Mouse (Mus musculus) midbrain, postnatal 0 days (tissue): Measurements from ENCODE around the gene Arhgap32. TPM values are rescaled to one million over a fixed set of nuclear protein-coding genes. Genes with fewer than 3 reads are reported as not detected.

ENCODE experiments used
- ATAC-seq: fragments of 200-750 bp; cut with Nextera tagmentation; 2 replicates; pipeline ENCODE4 v1.8.0; 2017; ENCODE audit warnings: moderate number of reproducible peaks, mild to moderate bottlenecking, moderate TSS enrichment, moderate library complexity; ENCODE audit not compliant: low FRiP score
- DNase-seq: peaks from one replicate; pipeline ENCODE4 v3.0.0-alpha.2; 2015; ENCODE audit warnings: low spot score
- H3K27ac ChIP-seq: fragments of 300-500 bp; sonication (generic); 2 replicates; pipeline ENCODE4 v1.5.1; 2014; ENCODE audit warnings: low read depth, mild to moderate bottlenecking, low read length, mixed read lengths
- H3K27me3 ChIP-seq: fragments of 300-500 bp; sonication (generic); 2 replicates; pipeline ENCODE4 v1.6.1; 2014; ENCODE audit warnings: low read length, control low read depth, mixed read lengths; ENCODE audit not compliant: insufficient read depth
- H3K36me3 ChIP-seq: fragments of 300-500 bp; sonication (generic); 2 replicates; pipeline ENCODE4 v1.6.1; 2014; ENCODE audit warnings: low read length, control low read depth, mixed read lengths; ENCODE audit not compliant: insufficient read depth
- H3K4me1 ChIP-seq: fragments of 300-500 bp; sonication (generic); 2 replicates; pipeline ENCODE4 v1.6.1; 2014; ENCODE audit warnings: mild to moderate bottlenecking, control low read depth, antibody characterized with exemption, low read length, mixed read lengths; ENCODE audit not compliant: insufficient read depth
- H3K4me2 ChIP-seq: fragments of 300-500 bp; sonication (generic); 2 replicates; pipeline ENCODE4 v1.6.1; 2014; ENCODE audit warnings: low read depth, mild to moderate bottlenecking, low read length, mixed read lengths; ENCODE audit not compliant: poor library complexity, severe bottlenecking
- H3K4me3 ChIP-seq: fragments of 300-500 bp; sonication (generic); 2 replicates; pipeline ENCODE4 v1.5.1; 2014; ENCODE audit warnings: low read depth, mild to moderate bottlenecking, low read length, moderate library complexity
- H3K9ac ChIP-seq: fragments of 300-500 bp; sonication (generic); replicated peaks from 2 replicates; pipeline ENCODE4 v1.6.1; 2014; ENCODE audit warnings: mild to moderate bottlenecking, low read length, moderate library complexity, mixed read lengths; ENCODE audit not compliant: poor library complexity, severe bottlenecking
- H3K9me3 ChIP-seq: fragments of 300-500 bp; sonication (generic); 2 replicates; pipeline ENCODE4 v1.6.1; 2016; ENCODE audit warnings: low read length, control low read depth
- CTCF ChIP-seq: IDR thresholded peaks from 2 replicates; pipeline ENCODE4 v1.5.1; 2016; ENCODE audit warnings: antibody characterized with exemption, mild to moderate bottlenecking
- WGBS: fragments of 180-500 bp; shearing (Covaris S2); extraction: QIAGEN DNeasy Blood & Tissue Kit; methylation state at CpG from one replicate; pipeline ENCODE4 v1.1.7; 2014; 5-methylcytosine and 5-hydroxymethylcytosine counted together
- polyA plus RNA-seq: library from polyadenylated mRNA; unstranded; fragments of >200 nt; fragmentation: Nextera tagmentation; extraction: Ambion mirVana; gene quantifications from 2 replicates; pipeline ENCODE4 v1.2.1, GENCODE M21; 2015
- total RNA-seq: library from RNA; depleted of rRNA; stranded (reverse); fragments of >200 nt; gene quantifications from 2 replicates; pipeline ENCODE4 v1.2.3, GENCODE M21; 2014

Arhgap32 gene
- total and polyA plus RNA-seq, 2 experiments from 2014 or later: 8.3 to 48.3 TPM

DNA sequence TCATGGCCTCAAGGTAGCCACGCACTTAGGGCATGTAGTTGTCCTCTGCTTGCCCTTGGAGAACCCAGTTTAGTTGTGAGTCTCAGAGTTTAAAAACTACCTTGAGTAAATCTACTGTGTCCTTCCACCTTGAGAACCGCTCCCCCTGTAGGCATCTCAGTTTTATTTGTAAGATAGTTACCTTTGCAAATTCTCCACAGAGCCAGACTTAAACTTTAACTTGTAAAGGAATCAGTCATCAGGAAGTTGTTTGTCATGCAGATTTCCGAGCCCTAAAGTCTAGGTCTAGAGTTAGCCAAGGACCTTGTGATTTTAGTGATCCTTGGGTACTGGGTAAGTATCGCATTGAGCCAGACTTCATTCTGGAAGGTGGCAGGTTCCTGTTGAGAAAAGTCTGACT is 20.4 kb upstream of the Arhgap32 start:
- Histone ChIP-seq H3K4me3 (no peak overlapping the region), H3K4me2 (no peak overlapping the region), H3K27ac (no peak overlapping the region), H3K9me3 (no peaks in the 10 kb centered on the region), H3K27me3 (no peaks in the 10 kb centered on the region), H3K4me1 (peaks cover 3% of the 10 kb centered on the region; the same call in 1 of the 2 replicates), H3K9ac (no peak overlapping the region), H3K36me3 (no peaks in the 10 kb centered on the region)
- WGBS: 93% methylated on average over 4 of the region's 4 CpGs
- DNase-seq: no peak
- TF ChIP-seq CTCF: no peak
- no peak for ATAC-seq

DNA sequence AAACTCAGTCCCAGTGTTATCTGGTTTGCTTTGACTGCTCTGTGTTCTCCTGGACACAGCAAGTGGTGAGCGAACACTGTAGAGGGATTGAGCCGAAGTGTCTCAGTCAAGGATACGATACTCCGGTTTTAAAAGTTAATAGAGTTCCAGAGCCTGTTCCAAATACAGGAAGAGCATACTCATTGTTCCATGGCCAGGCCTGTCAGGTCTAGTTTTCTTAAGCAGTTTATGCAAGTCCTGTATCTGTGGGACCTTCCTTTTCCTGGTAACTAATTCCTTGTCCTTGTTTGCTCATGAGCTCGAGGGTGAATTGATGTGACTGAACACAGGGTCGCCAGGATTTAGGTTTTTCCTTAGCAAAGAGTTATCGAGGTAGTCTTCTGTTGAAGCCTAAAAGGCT is 19.4 kb upstream of the Arhgap32 start:
- DNase-seq: no peak
- Histone ChIP-seq H3K27ac (no peak overlapping the region), H3K4me2 (no peak overlapping the region), H3K4me3 (no peak overlapping the region), H3K27me3 (no peaks in the 10 kb centered on the region), H3K36me3 (no peaks in the 10 kb centered on the region), H3K9ac (no peak overlapping the region), H3K9me3 (no peaks in the 10 kb centered on the region), H3K4me1 (peaks cover 3% of the 10 kb centered on the region; the same call in 1 of the 2 replicates)
- TF ChIP-seq CTCF: no peak
- no peak for ATAC-seq
- WGBS: 35% methylated on average over 7 of the region's 7 CpGs

DNA sequence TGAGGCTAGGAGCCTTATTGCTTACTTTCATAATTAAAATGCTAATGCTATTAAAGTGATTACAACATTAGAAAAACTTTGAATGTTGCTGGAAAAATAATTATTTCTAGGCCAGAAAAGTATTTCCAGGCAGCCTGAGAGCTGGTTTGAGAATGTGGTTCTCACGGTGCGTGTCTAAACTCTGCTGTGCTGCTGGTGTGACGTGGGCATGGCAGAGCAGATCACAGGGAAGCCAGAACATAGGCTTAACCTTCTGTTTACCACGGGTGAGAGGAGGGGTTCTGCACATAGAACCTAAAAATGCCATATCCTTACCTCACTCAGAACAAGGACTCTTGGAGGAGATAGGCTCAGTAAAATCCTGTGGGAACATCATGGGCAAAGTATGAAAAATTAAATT is 18.8 kb upstream of the Arhgap32 start:
- no peak overlapping the region for H3K4me2 ChIP-seq
- 25% methylated on average over 4 of the region's 4 CpGs for WGBS
- H3K4me1 ChIP-seq: peaks cover 3% of the 10 kb centered on the region; the same call in 1 of the 2 replicates
- H3K27me3 ChIP-seq: no peaks in the 10 kb centered on the region
- H3K4me3 ChIP-seq: no peak overlapping the region
- DNase-seq (no peak), ATAC-seq (no peak)
- no peak overlapping the region for H3K9ac ChIP-seq
- H3K36me3 ChIP-seq: no peaks in the 10 kb centered on the region
- H3K9me3 ChIP-seq: no peaks in the 10 kb centered on the region
- TF ChIP-seq CTCF: no peak
- H3K27ac ChIP-seq: no peak overlapping the region

DNA sequence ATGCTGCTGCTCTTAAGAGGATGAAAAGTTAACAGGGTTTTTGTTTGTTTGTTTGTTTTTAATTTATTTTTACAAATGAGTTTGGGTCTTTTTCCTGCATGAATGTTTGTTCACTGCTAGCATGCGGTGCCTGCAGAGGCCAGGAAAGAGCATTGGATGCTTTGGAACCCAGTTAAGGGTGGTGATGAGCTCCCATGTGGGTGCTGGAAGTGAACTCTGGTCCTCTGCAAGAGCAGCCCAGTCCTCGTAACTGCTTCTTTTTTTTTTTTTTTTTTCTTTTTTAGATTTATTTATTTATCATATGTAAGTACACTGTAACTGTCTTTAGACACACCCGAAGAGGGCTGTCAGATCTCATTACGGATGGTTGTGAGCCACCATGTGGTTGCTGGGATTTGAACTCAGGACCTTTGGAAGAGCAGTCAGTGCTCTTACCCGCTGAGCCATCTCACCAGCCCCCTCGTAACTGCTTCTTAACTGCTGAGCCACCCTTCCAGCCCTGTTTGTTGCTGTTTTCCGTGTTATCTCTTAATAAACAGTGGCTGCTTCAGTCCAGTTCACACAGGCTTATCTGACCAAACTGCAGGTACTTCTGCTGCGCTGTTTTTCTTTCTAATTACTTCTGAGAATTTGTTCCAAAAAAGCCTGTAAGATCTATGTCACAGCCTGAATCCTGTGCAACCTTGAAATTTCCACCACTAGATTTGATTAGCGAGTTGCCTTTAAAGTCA is 17.3 kb upstream of the Arhgap32 start:
- ATAC-seq (no peak), DNase-seq (no peak)
- WGBS: 93% methylated on average over 9 of the region's 9 CpGs

DNA sequence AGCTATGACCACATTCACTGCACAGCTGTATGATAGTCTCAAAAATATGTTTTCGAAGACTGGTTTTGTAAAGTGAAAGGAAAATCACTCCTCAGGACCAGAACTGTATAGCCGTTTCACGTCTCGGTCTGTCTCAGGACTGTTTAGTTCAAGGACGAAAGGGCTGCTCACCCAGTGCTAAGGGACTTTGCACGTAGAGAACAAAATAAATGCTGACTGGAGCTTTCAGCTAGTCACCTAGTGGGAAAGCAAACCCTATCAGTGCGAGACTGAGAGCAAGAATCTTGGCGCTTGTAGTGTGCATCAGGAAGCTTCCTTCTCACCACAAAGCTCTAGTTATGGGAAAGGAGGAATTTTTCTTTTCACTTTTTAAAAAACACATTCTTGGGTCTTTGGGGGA is 15.4 kb upstream of the Arhgap32 start:
- Histone ChIP-seq H3K27me3 (no peaks in the 10 kb centered on the region), H3K9ac (no peak overlapping the region), H3K36me3 (no peaks in the 10 kb centered on the region), H3K27ac (no peak overlapping the region), H3K4me1 (peaks cover 3% of the 10 kb centered on the region; the same call in 1 of the 2 replicates), H3K4me3 (no peak overlapping the region), H3K4me2 (no peak overlapping the region), H3K9me3 (no peaks in the 10 kb centered on the region)
- no peak for TF ChIP-seq CTCF
- 80% methylated on average over 8 of the region's 8 CpGs for WGBS
- no peak for ATAC-seq
- no peak for DNase-seq

More for the DNA sequence above, 17.3 kb upstream of the Arhgap32 start:
- Histone ChIP-seq H3K4me2 (no peak overlapping the region), H3K9ac (no peak overlapping the region), H3K9me3 (no peaks in the 10 kb centered on the region), H3K4me1 (peaks cover 3% of the 10 kb centered on the region; the same call in 1 of the 2 replicates), H3K4me3 (no peak overlapping the region), H3K27ac (no peak overlapping the region), H3K36me3 (no peaks in the 10 kb centered on the region), H3K27me3 (no peaks in the 10 kb centered on the region)
- TF ChIP-seq CTCF: no peak

DNA sequence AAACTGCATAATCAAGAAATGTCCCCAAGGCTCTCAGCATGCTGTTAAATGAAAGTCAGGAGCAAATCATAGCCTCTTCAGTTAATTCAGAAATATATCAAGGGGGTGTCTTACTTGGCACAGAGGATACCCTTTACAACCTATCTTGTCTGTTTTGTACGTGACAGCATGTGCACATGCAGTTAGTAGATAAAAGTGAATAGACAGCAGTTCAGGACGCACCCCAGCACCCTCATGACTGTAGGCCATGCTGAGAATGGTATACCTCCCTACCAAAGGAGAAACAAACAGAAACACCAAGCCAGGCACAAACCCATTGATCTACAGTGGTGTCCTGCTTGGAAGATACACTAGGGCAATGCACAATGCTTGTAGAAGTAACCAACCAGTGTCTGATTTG is 14.4 kb upstream of the Arhgap32 start:
- Histone ChIP-seq H3K4me2 (no peak overlapping the region), H3K27ac (no peak overlapping the region), H3K27me3 (no peaks in the 10 kb centered on the region), H3K9ac (no peak overlapping the region), H3K9me3 (no peaks in the 10 kb centered on the region), H3K4me3 (no peak overlapping the region), H3K36me3 (no peaks in the 10 kb centered on the region), H3K4me1 (peaks cover 3% of the 10 kb centered on the region; the same call in 1 of the 2 replicates)
- DNase-seq: no peak
- no peak for ATAC-seq
- TF ChIP-seq CTCF: no peak
- 70% methylated on average over 2 of the region's 2 CpGs for WGBS
